Comparison of ENCODE assay signal across 9 mouse cellular contexts in the genomic region with DNA sequence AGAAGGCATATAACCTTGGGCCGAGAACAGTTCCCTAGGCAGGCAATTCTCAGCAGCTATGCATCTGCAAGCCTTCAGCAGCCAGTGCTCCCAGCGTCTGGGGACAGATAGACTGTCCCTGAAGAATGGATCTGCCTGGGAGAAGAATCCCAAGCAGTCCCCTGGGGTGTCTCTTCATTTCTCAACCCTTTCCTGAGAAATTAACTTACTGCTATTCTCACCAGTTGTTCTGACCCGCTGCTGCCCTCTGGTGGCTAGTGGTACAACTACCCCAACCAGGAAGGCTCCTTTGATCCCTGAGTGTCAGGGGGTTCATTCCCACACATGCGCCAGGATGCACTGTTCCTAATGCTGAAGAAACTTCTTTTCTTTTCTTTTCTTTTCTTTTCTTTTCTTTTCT.
DNase-seq lines count a peak whose midpoint lies in the region; ATAC-seq and TF ChIP-seq lines count a peak whose summit lies in the region.
"Had no signal": no experiment of that assay in that cellular context is flagged by ENCODE, and none has a peak within 500 bp of the region (broad histone marks: within the 10 kb centered on the region; RNA-seq: fewer than 3 reads in every experiment).

No protein-coding gene starts in this region.

- peak; percentile 36 for DNase-seq in MEL (ENCODE audit: low read depth, low spot score)
- peak; percentile 78 to 84 for DNase-seq in cerebellum, adult 18-20 months
- peak; percentile 55 to 68 for DNase-seq in gastrocnemius, adult 8-10 months (ENCODE audit: low spot score in 2 of 2)
- DNase-seq in large intestine, adult 2 months (ENCODE audit: low read depth, low spot score): peak; percentile 32
- DNase-seq in lung, embryonic 14.5 days: peak; percentile 82
- peak; percentile 73 for DNase-seq in right cerebral cortex, postnatal 14 days
- peak; percentile 65 to 73 for DNase-seq in urinary bladder, postnatal 36 days (ENCODE audit: low spot score in 2 of 2)

- ATAC-seq in lung, embryonic 14.5 days (ENCODE audit: insufficient read depth): no peak

- H3K4me3 ChIP-seq in C2C12 (ENCODE audit: insufficient read depth, poor library complexity, severe bottlenecking): no peak overlapping the region
- no peak overlapping the region for H3K4me3 ChIP-seq in MEL (ENCODE audit: control insufficient read depth in 1 of 2, insufficient read depth in 1 of 2, low read depth in 2 of 2, low read length in 2 of 2)
- no peak overlapping the region for H3K4me3 ChIP-seq in lung, embryonic 14.5 days (ENCODE audit: low read depth, low read length)
- H3K4me3 ChIP-seq: limb, embryonic 15.5 days had no signal

- peak; percentile 12 for TF ChIP-seq CTCF in C2C12 (IDR thresholded peaks at IDR 0.05; ENCODE audit: control insufficient read depth, insufficient read depth, insufficient read length)
- TF ChIP-seq CTCF in MEL (IDR thresholded peaks at IDR 0.05 in 2 of 3, conservative IDR thresholded peaks at IDR 0.05 in 1 of 3; ENCODE audit: control insufficient read depth in 1 of 3, insufficient read depth in 1 of 3, low read depth in 2 of 3, low read length in 3 of 3, poor library complexity in 1 of 3, severe bottlenecking in 1 of 3): peak; percentile 55 to 76 (median 59)
- TF ChIP-seq CTCF in lung, embryonic 14.5 days (IDR thresholded peaks at IDR 0.05; ENCODE audit: low read depth): peak; percentile 80

- H3K27me3 ChIP-seq in C2C12 (ENCODE audit: control insufficient read depth, insufficient read depth, insufficient read length): no peaks in the 10 kb centered on the region
- H3K27me3 ChIP-seq in MEL (ENCODE audit: control insufficient read depth in 1 of 2, insufficient read depth in 2 of 2, low read length in 2 of 2): no peaks in the 10 kb centered on the region
- peaks cover 5% of the 10 kb centered on the region; the same call in 1 of the 2 replicates for H3K27me3 ChIP-seq in lung, embryonic 14.5 days (ENCODE audit: insufficient read depth, low read length)
- H3K27me3 ChIP-seq: limb, embryonic 15.5 days had no signal

- no peaks in the 10 kb centered on the region for H3K79me3 ChIP-seq in C2C12 (ENCODE audit: low read depth)

- no peak for TF ChIP-seq EP300 in MEL (IDR thresholded peaks at IDR 0.05; ENCODE audit: low read depth in 1 of 2, low read length in 2 of 2)

- H3K36me3 ChIP-seq in C2C12 (ENCODE audit: control insufficient read depth, insufficient read depth) (no peaks in the 10 kb centered on the region), MEL (ENCODE audit: control insufficient read depth in 1 of 2, insufficient read depth in 2 of 2, low read length in 2 of 2) (no peaks in the 10 kb centered on the region)
- H3K36me3 ChIP-seq in lung, embryonic 14.5 days (ENCODE audit: insufficient read depth): no peaks in the 10 kb centered on the region
- H3K36me3 ChIP-seq: limb, embryonic 15.5 days had no signal

- no peaks in the 10 kb centered on the region for H3K4me1 ChIP-seq in MEL (ENCODE audit: control insufficient read depth in 1 of 2, insufficient read depth in 2 of 2, low read length in 2 of 2)
- H3K4me1 ChIP-seq in lung, embryonic 14.5 days (ENCODE audit: insufficient read depth): peaks cover 4% of the 10 kb centered on the region; the same call in 1 of the 2 replicates

- peak; percentile 33 for TF ChIP-seq RAD21 in MEL (IDR thresholded peaks at IDR 0.05; ENCODE audit: low read depth, low read length)

- H3K27ac ChIP-seq in MEL (ENCODE audit: control insufficient read depth, low read depth, low read length): no peak overlapping the region
- no peak overlapping the region for H3K27ac ChIP-seq in lung, embryonic 14.5 days (ENCODE audit: low read depth)
- H3K27ac ChIP-seq: limb, embryonic 15.5 days had no signal

- no peak overlapping the region for H3K9ac ChIP-seq in MEL (ENCODE audit: control insufficient read depth, low read depth, low read length, poor library complexity, severe bottlenecking)
- no peak overlapping the region for H3K9ac ChIP-seq in lung, embryonic 14.5 days
- H3K9ac ChIP-seq: limb, embryonic 15.5 days had no signal

- H3K9me3 ChIP-seq in MEL (replicated peaks; ENCODE audit: insufficient read depth, low read length): no peaks in the 10 kb centered on the region
- H3K9me3 ChIP-seq in lung, embryonic 14.5 days (ENCODE audit: low read depth, low read length): no peaks in the 10 kb centered on the region
- H3K9me3 ChIP-seq: limb, embryonic 15.5 days had no signal

- H3K4me2 ChIP-seq in lung, embryonic 14.5 days: no peak overlapping the region
- H3K4me2 ChIP-seq: limb, embryonic 15.5 days had no signal

- 51% methylated on average over 4 of the region's 4 CpGs for WGBS in large intestine, adult 2 months
- WGBS in lung, embryonic 14.5 days: 44% methylated on average over 4 of the region's 4 CpGs

- no peak overlapping the region for H3ac ChIP-seq in C2C12 (ENCODE audit: control insufficient read depth, insufficient read length, low read depth)

- H3K79me2 ChIP-seq in C2C12 (ENCODE audit: control insufficient read depth, insufficient read depth): no peaks in the 10 kb centered on the region
- no peaks in the 10 kb centered on the region for H3K79me2 ChIP-seq in MEL (ENCODE audit: control insufficient read depth, insufficient read depth, low read length, poor library complexity)

- TF ChIP-seq POLR2A in MEL (IDR thresholded peaks at IDR 0.05; ENCODE audit: control insufficient read depth in 1 of 2, insufficient read depth in 1 of 2, low read depth in 1 of 2, low read length in 2 of 2, poor library complexity in 1 of 2): no peak

TF ChIP-seq in C2C12, 6 proteins besides CTCF, POLR2A, EP300 and RAD21:
- TF ChIP-seq MAX (IDR thresholded peaks at IDR 0.05) (no peak), USF1 (IDR thresholded peaks at IDR 0.05; ENCODE audit: low read depth) (no peak)
TF ChIP-seq in C2C12: peak in this region for 0.

TF ChIP-seq in MEL, 35 proteins besides CTCF, POLR2A, EP300 and RAD21:
- TF ChIP-seq SMC3 (IDR thresholded peaks at IDR 0.05; ENCODE audit: low read depth, low read length) (peak; percentile 56), BHLHE40 (IDR thresholded peaks at IDR 0.05; ENCODE audit: borderline replicate concordance, low read depth, low read length) (no peak), ZC3H11A (IDR thresholded peaks at IDR 0.05; ENCODE audit: low read depth, low read length) (peak; percentile 23; the same call in 1 of the 2 replicates), MAFK (IDR thresholded peaks at IDR 0.05; ENCODE audit: borderline replicate concordance, low read depth, low read length) (no peak)

Comparison
In these comparisons a context has a peak if more than half of its experiments do, and no peak if none do; other contexts are left out.
1. CTCF ChIP-seq: peak in every context shown above with its lines; median percentile 80 in lung, embryonic 14.5 days; 59 in MEL; 12 in C2C12.
2. DNase-seq: peak in every context shown above with its lines; median percentile 82 in lung, embryonic 14.5 days; 81 in cerebellum, adult 18-20 months; 73 in right cerebral cortex, postnatal 14 days; 69 in urinary bladder, postnatal 36 days; 62 in gastrocnemius, adult 8-10 months; 36 in MEL; 32 in large intestine, adult 2 months.